Mouse (Mus musculus): ENCODE measurements around the gene Ccdc173. TPM values are rescaled to one million over a fixed set of nuclear protein-coding genes. Genes with fewer than 3 reads are reported as not detected.

The Ccdc173 gene
- polyA plus RNA-seq, 1 experiment, result 0.20 TPM

GRCm38 (mm10) chr2:69826380-69826779 is 37.0 kb upstream of the Ccdc173 start:
- WGBS, result 76% methylated on average over 2 of the region's 2 CpGs
- TF ChIP-seq POLR2A (IDR thresholded peaks at IDR 0.05; ENCODE audit: low read depth, low read length) (no peak), CTCF (conservative IDR thresholded peaks at IDR 0.05; ENCODE audit: insufficient read depth, insufficient read length, low read depth, low read length) (no peak)
- Histone ChIP-seq H3K27me3 (replicated peaks; ENCODE audit: control insufficient read depth, insufficient read depth, low read length) (no peaks in the 10 kb centered on the region), H3K4me3 (ENCODE audit: insufficient read depth, low read depth, low read length) (no peak overlapping the region), H3K4me1 (ENCODE audit: control insufficient read depth, insufficient read depth, low read length) (no peaks in the 10 kb centered on the region), H3K27ac (ENCODE audit: insufficient read depth, low read depth, low read length) (no peak overlapping the region), H3K36me3 (ENCODE audit: control insufficient read depth, insufficient read depth, low read length) (no peaks in the 10 kb centered on the region)
- peak; percentile 17 for DNase-seq

- WGBS, result 78% methylated on average over 10 of the region's 10 CpGs
- TF ChIP-seq CTCF (conservative IDR thresholded peaks at IDR 0.05; ENCODE audit: insufficient read depth, insufficient read length, low read depth, low read length) (no peak), POLR2A (IDR thresholded peaks at IDR 0.05; ENCODE audit: low read depth, low read length) (no peak)
- H3K27ac ChIP-seq (ENCODE audit: insufficient read depth, low read depth, low read length), result no peak overlapping the region
- H3K27me3 ChIP-seq (replicated peaks; ENCODE audit: control insufficient read depth, insufficient read depth, low read length), result no peaks in the 10 kb centered on the region
- no peaks in the 10 kb centered on the region for H3K36me3 ChIP-seq (ENCODE audit: control insufficient read depth, insufficient read depth, low read length)
- no peaks in the 10 kb centered on the region for H3K4me1 ChIP-seq (ENCODE audit: control insufficient read depth, insufficient read depth, low read length)
- DNase-seq, result no peak
- no peak overlapping the region for H3K4me3 ChIP-seq (ENCODE audit: insufficient read depth, low read depth, low read length)
These were observed 36.5 kb upstream of the Ccdc173 start for GRCm38 (mm10) chr2:69825898-69826297.

GRCm38 (mm10) chr2:69823129-69823677 is 33.8 kb upstream of the Ccdc173 start:
- Histone ChIP-seq H3K36me3 (ENCODE audit: control insufficient read depth, insufficient read depth, low read length) (no peaks in the 10 kb centered on the region), H3K27ac (ENCODE audit: insufficient read depth, low read depth, low read length) (no peak overlapping the region), H3K4me1 (ENCODE audit: control insufficient read depth, insufficient read depth, low read length) (no peaks in the 10 kb centered on the region), H3K27me3 (replicated peaks; ENCODE audit: control insufficient read depth, insufficient read depth, low read length) (no peaks in the 10 kb centered on the region), H3K4me3 (ENCODE audit: insufficient read depth, low read depth, low read length) (peak overlapping the region; percentile 85)
- WGBS, result 3% methylated on average over 45 of the region's 45 CpGs
- peak; percentile 17 for DNase-seq
- TF ChIP-seq CTCF (conservative IDR thresholded peaks at IDR 0.05; ENCODE audit: insufficient read depth, insufficient read length, low read depth, low read length), result no peak
- TF ChIP-seq POLR2A (IDR thresholded peaks at IDR 0.05; ENCODE audit: low read depth, low read length), result no peak

GRCm38 (mm10) chr2:69822361-69823128 is 33.2 kb upstream of the Ccdc173 start:
- H3K36me3 ChIP-seq (ENCODE audit: control insufficient read depth, insufficient read depth, low read length), result no peaks in the 10 kb centered on the region
- TF ChIP-seq CTCF (conservative IDR thresholded peaks at IDR 0.05; ENCODE audit: insufficient read depth, insufficient read length, low read depth, low read length) (no peak), POLR2A (IDR thresholded peaks at IDR 0.05; ENCODE audit: low read depth, low read length) (no peak)
- under 1% methylated on average over 80 of the region's 80 CpGs for whole genome bisulfite sequencing
- H3K4me3 ChIP-seq (ENCODE audit: insufficient read depth, low read depth, low read length), result peak overlapping the region; percentile 85
- DNase-seq, result peak; percentile 31
- no peaks in the 10 kb centered on the region for H3K27me3 ChIP-seq (replicated peaks; ENCODE audit: control insufficient read depth, insufficient read depth, low read length)
- H3K27ac ChIP-seq (ENCODE audit: insufficient read depth, low read depth, low read length), result no peak overlapping the region
- H3K4me1 ChIP-seq (ENCODE audit: control insufficient read depth, insufficient read depth, low read length), result no peaks in the 10 kb centered on the region

GRCm38 (mm10) chr2:69821711-69822110 is 32.3 kb upstream of the Ccdc173 start, which contains the start of gene Klhl23:
Klhl23 (plus strand) TSS chr2:69821944.
- Histone ChIP-seq H3K36me3 (ENCODE audit: control insufficient read depth, insufficient read depth, low read length) (no peaks in the 10 kb centered on the region), H3K4me3 (ENCODE audit: insufficient read depth, low read depth, low read length) (peak within 1 kb of the TSS; percentile 85), H3K27me3 (replicated peaks; ENCODE audit: control insufficient read depth, insufficient read depth, low read length) (no peaks in the 10 kb centered on the region), H3K4me1 (ENCODE audit: control insufficient read depth, insufficient read depth, low read length) (no peaks in the 10 kb centered on the region), H3K27ac (ENCODE audit: insufficient read depth, low read depth, low read length) (no peak within 1 kb of the TSS)
- 20% methylated on average over 8 of the region's 8 CpGs for WGBS
- TF ChIP-seq CTCF (conservative IDR thresholded peaks at IDR 0.05; ENCODE audit: insufficient read depth, insufficient read length, low read depth, low read length) (no peak), POLR2A (IDR thresholded peaks at IDR 0.05; ENCODE audit: low read depth, low read length) (no peak)
- no peak for DNase-seq

- TF ChIP-seq POLR2A (IDR thresholded peaks at IDR 0.05; ENCODE audit: low read depth, low read length) (no peak), CTCF (conservative IDR thresholded peaks at IDR 0.05; ENCODE audit: insufficient read depth, insufficient read length, low read depth, low read length) (no peak)
- Histone ChIP-seq H3K4me1 (ENCODE audit: control insufficient read depth, insufficient read depth, low read length) (no peaks in the 10 kb centered on the region), H3K27ac (ENCODE audit: insufficient read depth, low read depth, low read length) (no peak overlapping the region), H3K36me3 (ENCODE audit: control insufficient read depth, insufficient read depth, low read length) (no peaks in the 10 kb centered on the region), H3K27me3 (replicated peaks; ENCODE audit: control insufficient read depth, insufficient read depth, low read length) (no peaks in the 10 kb centered on the region), H3K4me3 (ENCODE audit: insufficient read depth, low read depth, low read length) (no peak overlapping the region)
- WGBS, result 57% methylated on average over 1 of the region's 1 CpGs
- DNase-seq, result no peak
These were observed 30.8 kb upstream of the Ccdc173 start for GRCm38 (mm10) chr2:69820201-69820600.

GRCm38 (mm10) chr2:69818350-69819085 is 29.1 kb upstream of the Ccdc173 start:
- H3K27me3 ChIP-seq (replicated peaks; ENCODE audit: control insufficient read depth, insufficient read depth, low read length), result no peaks in the 10 kb centered on the region
- no peak overlapping the region for H3K4me3 ChIP-seq (ENCODE audit: insufficient read depth, low read depth, low read length)
- no peaks in the 10 kb centered on the region for H3K4me1 ChIP-seq (ENCODE audit: control insufficient read depth, insufficient read depth, low read length)
- H3K36me3 ChIP-seq (ENCODE audit: control insufficient read depth, insufficient read depth, low read length), result no peaks in the 10 kb centered on the region
- no peak overlapping the region for H3K27ac ChIP-seq (ENCODE audit: insufficient read depth, low read depth, low read length)
- no peak for DNase-seq
- TF ChIP-seq POLR2A (IDR thresholded peaks at IDR 0.05; ENCODE audit: low read depth, low read length) (no peak), CTCF (conservative IDR thresholded peaks at IDR 0.05; ENCODE audit: insufficient read depth, insufficient read length, low read depth, low read length) (no peak)
- WGBS, result 80% methylated on average over 9 of the region's 9 CpGs
